Mouse (Mus musculus) thymus, postnatal 25 days (tissue): ENCODE results near the gene Dhx29.
"Not testable (repeated sequence)": the region's sequence is repeated elsewhere in the genome, so short reads cannot be mapped to it uniquely, and the experiment has no call there.

Source experiments
- DNase-seq: peaks from one replicate; pipeline ENCODE4 v3.0.0; 2022

The Dhx29 gene

DNA sequence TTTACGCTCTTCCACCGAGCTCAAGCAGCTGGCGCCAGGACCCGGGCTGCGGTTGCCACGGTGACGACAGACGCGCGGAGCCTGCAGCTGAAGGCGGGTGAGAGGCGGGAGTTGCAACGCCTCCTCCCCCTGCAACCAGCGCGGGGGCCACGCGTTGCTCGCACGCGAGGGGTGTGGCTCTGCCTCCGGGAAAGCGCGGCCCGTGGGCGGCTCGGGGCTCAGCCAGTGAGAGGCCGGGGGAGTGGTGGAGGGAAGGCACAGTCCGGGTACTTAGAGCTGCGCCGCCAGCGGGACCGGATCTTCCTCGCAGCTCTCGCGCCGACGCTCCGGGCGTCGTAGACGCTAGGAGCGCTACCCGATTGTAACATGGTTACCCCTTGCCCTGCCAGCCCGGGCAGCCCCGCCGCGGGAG is 60.3 kb downstream of the Dhx29 start, which contains the start of gene Ccno:
Gene Ccno, plus strand, starts transcription at position 271 of the 412 bp plus-strand sequence.
- peak; percentile 95 for DNase-seq

DNA sequence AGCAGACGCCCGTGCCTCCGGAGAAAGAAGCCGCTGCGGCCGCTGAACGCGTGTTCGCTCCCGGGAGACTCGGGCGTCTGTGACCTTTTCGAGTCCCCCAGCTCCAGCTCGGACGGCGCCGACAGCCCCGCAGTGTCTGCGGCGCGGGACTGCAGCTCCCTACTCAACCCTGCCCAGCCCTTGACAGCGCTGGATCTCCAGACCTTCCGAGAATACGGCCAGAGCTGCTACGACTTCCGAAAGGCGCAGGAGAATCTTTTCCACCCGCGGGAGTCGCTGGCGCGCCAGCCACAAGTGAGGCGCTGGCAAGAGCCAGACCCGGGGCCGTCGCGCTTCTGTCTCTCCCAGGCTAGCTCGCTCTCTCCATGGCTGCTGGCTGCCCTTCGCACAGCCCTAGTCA is 60.7 kb downstream of the Dhx29 start:
- no peak for DNase-seq

DNA sequence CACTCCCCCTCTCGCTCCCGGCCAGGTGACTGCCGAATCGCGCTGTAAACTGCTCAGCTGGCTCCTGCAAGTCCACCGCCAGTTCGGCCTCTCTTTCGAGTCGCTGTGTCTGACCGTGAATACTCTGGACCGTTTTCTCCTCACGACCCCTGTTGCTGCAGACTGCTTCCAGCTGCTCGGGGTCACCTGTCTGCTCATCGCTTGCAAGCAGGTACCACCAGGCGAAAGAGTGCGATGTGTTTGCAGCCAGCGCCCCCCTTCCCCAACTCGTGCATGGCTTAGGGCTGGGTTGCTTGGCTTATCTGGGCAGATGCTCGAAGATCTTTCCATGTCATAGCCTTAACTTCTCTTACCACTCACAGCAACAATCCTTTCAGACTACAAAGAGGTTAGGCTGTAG is 61.6 kb downstream of the Dhx29 start:
- no peak for DNase-seq

DNA sequence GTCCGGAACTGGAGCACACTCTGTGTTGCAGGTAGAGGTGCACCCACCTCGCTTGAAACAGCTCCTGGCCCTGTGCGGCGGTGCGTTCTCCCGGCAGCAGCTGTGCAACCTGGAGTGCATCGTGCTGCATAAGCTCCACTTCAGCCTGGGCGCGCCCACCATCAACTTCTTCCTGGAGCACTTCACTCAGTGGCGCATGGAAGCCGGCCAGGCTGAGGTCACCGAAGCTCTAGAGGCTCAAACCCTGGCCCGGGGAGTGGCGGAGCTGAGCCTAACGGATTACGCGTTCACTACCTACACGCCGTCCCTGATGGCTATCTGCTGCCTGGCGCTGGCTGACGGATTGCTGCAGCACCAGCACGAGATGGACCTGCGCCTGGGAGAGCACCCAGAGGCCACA is 62.3 kb downstream of the Dhx29 start:
- DNase-seq: no peak

DNA sequence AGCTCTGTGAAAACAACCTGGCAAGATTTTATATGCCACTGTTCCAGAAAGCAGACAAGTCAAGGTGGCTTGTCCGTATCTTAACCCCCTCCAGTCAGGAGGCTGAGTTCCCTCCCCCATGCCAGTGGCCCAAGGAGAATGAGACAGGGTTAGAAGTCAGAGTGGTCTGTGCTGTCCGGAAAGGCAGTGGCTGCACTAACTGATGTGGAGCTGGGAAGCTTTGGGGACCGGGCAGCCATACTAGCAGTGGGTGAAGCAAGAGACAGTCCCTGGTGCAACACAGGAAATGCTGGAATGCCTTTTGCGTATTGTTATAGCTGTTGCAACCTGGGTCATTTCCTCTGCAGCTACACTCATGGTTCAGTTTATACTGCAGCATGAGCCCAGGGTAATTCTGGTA is 63.1 kb downstream of the Dhx29 start:
- no peak for DNase-seq

DNA sequence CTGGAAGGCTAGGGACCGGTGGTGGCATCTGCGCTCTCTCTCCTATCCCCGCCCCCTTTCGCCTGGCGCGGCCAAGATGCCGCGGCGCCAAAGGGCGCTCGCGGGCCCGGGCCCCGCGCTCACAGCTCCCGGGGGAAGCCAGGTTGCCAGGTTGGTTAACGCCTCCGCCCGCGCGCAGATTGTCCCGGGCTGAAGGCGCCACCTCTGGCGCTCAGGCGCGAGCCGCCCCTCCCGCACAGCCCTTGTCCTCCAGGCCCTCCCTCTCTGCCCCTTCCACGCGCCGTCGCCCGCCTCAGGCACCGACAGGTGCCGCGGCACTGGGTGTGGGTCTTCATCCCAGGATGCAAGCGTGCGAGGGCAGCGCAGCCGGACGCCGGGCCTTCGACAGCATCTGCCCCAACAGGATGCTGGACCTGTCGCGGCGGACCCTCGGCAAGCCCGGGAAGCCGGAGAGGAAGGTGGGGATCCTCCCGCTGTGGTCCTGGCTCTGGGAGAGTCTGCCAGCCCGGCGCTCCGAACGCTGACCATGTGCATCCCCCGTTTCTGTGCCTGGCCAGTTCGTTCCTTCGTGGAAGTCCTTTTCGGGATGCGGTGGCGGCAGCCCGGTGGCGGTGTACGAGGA is 66.4 kb downstream of the Dhx29 start, which contains the start of gene Mcidas:
Gene Mcidas, plus strand, starts transcription at position 315 of the 622 bp plus-strand sequence.
- no peak for DNase-seq

DNA sequence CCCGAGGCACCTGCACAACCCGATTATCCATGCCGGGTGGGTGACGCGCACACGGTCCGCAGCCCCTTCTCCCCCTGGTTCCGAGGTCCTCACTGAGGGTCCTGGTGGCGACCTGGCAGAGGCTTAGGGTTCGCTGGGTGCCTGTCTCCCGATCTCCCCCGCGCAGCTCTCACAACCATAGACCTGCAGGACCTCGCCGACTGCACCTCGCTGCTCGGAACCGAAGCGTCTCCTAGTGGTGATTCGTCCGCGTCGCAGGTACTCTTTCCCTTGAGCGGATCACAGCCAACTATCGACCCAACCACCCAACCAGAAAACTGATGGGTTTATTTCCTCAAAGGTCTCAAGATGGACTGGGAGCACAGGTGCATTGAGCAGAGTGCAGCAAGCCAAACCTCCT is 66.9 kb downstream of the Dhx29 start:
- peak; percentile 66 for DNase-seq

DNA sequence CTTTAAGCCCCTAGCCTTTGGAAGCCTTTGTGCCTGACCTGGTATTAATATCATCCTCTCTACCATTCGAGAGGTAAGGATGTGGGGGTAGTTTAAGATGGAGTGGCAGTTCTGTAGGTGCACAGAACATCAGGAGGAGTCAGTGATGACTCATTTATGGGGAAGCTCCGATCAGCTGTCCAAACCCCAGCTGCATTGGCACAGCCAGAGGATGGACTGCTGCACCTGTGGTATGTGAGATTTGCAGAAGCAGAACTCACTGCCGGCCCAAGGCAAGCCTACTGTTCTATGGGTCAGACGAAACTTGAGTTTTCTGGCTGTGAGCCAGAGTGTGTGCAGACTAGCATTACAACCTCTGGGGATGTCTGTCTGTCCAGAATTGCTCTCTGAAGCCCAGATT is 69.2 kb downstream of the Dhx29 start:
- no peak for DNase-seq

DNA sequence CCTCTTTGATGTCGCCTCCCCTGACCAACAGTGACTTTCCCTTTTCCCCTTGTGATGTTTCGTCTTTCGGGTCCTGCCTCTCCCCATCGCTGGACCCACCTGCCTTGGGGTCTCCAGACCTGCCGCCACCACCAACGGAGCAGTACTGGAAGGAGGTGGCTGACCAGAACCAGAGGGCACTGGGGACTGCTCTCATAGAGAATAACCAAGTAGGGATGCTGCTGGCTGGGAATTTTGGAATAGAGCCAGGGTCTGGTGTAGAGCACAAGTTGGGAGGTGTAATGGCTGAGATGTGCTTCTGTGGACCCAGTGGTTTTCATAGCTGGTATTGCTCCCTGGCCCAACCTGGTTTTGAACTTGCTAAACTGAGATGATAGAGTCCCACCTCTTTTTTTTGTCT is 70.1 kb downstream of the Dhx29 start:
- no peak for DNase-seq

DNA sequence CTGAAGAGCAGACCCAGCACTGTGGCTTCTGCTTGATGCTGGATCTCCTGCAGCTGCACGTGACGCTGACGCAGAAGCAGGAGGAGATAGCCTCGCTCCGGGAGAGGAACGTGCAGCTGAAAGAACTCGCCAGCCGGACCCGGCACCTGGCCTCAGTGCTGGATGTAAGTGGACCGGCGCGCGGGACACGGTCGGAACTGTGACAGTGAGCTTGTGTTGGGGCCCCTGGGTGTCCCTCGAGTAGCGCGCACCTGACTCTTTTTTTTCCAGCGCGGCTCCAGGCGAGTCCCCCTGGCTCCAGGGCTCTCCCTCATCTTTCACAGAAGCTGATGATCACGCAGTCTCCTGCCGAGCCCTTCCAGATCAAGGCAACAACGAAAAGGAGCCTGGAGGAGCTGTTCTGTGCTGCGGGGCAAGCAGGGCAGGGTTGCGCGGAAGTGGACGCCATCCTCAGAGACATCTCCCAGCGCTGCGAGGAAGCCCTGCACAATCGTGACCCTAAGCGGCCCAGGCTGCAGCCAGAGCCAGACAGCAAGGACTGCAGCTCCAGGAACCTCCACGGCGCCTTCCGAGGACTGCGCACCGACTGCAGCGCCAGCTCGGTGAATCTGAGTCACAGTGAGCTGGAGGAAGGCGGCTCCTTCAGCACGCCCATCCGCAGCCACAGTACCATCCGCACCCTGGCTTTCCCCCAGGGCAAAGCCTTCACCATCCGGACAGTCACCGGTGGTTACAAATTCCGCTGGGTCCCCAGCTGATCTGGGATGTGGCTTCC is 71.4 kb downstream of the Dhx29 start:
- no peak for DNase-seq

DNA sequence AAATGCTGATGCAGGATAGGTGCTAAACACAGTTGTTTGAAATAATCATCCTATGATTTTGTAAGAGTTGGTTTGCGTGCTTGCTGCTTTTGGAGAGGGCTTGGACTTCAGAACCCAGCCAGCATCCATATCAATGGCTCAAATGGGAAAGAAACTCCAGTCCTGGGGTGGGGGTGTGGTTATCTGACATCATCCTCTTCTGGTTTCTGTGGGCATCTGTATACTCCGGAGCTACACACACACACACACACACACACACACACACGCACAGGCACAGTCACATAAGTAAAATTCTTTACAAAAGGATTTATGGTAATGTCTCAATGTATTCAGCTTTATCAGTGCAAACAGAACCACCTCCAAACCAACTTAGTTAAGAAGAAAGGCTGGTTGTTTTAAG is 72.8 kb downstream of the Dhx29 start:
- DNase-seq: no peak

DNA sequence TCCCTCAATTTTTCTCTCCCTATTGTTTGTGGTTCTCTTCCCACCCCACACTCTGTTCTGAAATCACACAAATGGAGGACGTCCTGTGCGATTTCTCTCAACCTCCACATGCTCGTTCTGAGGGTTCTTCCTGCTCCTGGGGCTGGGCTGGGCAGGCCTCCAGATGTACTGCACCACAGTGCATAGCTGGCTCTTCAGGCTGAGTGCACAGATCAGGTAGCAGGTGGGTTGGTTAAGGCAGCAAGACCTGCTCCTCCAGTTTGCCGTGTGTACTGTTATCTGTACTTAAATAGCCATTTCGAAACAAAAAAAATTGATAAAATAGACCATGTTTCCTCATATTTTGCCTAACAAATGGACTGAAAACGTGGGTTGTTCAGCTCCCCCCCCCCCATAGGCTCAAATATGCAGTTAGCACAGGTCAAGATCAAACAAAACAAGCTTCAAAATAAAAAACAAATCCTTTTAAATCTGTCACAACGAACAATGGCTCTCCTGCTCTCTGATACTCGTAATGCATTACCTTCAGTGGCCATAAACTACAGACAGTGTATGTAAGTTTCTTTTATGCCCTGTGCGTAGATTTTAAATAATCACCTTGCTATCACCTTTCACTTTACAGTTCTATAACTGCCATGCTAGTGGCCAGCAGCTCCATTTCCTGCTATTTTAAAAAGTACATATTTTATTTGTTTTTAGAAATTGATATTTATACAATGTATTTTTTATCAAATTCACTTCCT is 73.5 kb downstream of the Dhx29 start:
- DNase-seq: no peak

DNA sequence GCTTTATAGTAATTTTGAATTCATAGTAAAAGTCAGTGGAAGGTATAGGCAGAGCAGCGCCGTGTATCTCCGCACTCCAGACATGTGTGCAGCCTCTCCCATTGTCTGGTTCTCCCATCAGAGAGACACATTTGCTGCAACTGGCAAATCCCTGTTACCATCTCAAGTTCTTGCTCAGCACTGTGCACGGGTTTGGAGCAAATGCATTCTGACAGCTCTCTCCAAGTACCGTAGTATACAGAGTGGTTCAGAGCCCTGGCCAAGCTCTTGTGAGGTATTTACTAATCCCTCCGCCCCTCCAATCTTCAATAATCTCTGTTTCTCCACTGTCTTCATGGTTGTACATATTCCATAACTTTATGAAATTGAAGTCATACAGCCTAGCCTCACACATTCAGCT is 85.4 kb downstream of the Dhx29 start:
- DNase-seq: no peak

DNA sequence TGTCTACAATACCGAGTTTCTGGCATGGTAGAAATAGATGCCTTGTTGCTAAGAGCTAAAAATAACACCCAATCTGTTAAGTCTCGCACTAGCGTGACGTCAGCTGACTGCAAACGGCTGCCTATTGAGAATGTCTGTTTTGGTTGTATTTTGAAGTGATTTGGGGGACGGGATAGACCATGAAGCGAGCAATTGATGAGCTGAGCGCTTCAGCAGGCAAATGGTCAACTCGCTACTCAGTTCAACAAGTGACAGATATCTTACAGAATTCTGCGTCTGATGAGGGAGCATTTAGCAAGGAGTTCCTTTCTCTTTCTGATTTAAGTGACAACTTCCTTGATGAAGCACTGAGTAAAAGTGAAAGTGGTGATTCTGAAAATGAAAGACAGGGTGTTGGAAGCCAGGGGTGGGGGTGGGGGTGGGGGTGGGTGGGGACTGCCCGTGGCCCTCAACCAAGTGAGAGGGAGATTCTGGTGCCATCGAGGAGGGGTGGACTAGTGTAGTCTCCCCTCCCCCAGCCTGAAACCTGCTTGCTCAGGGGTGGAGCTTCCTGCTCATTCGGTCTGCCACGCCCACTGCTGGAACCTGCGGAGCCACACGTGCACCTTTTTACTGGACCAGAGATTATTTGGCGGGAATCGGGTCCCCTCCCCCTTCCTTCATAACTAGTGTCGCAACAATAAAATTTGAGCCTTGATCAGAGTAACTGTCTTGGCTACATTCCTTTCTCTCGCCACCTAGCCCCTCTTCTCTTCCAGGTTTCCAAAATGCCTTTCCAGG is 86.1 kb downstream of the Dhx29 start:
- not testable (repeated sequence) for DNase-seq
